Mouse (Mus musculus) right cerebral cortex, postnatal 10 days (tissue): ENCODE measurements around the gene Fndc3a.

Experiments used
- DNase-seq, 2 experiments: peaks; one replicate each; pipeline ENCODE4 v3.0.0; 2021; ENCODE audit warnings: low spot score in 2 of 2

Gene Fndc3a

DNA sequence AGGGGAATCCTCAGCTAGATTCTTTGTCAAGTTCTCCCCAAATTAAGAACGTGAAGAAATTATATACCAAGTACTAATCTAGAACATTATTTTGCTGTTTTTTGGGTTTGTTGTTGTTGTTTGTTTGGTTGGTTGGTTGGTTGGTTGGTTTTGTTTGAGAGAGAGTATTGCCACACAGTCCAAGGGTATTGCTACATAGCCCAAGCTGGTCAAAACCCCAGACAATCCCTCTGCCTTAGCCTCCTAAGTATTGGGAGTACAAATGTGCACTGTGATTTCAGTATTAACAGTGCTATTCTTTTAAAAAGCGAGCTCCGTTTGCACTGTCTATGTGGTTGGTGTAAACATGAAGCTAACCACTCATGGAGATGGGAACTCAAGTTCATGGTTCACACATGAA is 37.9 kb downstream of the Fndc3a start:
- DNase-seq = no peak

DNA sequence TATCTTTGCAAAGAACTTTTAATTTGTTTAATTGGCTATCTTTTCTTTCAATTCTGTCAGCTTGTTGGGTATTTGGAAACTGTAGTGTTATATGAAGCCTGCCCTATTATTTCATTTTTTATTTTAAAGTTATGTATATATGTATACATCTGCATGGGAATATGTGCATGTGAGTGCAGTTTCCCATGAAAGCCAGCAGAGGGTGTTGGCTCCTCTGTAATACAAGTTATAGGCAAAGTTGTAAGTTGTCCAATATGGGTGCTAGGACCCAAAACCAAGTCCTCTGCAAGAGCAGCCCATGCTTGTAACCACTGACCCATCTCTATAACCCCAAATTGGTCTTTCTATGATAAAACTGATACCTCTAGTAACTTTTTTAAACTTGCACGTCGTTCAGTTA is 38.8 kb downstream of the Fndc3a start:
- no peak for DNase-seq

DNA sequence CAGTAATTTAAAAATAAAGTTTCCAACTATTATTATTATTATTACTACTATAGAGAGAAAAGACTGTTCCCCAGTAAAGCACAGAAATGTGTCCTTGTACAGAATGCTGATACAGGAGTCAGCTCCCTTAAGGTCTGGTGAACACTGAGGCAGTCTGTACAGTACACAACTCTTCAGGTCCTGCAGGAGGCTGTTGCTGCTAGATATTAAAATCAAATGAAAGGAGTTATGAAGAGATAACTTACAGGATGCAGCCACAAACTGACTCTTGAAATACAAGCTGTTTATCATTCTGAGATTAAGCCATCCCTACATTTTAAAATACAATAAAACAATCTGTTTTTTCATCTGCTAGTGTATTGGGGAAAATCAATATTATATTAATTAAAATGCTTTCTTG is 60.5 kb downstream of the Fndc3a start:
- no peak for DNase-seq

DNA sequence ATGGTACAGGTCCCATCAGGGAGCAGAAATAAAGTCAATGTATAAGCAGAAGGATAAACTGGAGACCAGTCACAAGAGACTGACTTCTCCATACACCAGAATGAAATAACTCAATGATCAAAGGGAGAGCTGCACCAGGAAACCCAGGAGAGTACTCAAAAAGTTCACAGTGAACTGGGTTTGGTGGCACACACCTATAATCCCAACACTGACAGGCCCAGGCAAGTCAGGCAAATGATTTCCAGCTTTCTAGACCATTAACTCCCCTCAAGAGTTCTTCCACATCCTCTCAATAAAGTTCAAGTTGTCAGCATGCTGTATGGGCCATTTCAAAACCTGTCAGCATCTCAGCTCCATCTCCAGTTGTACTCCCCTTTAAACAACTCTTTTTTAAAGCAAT is 64.3 kb downstream of the Fndc3a start:
- DNase-seq = no peak

DNA sequence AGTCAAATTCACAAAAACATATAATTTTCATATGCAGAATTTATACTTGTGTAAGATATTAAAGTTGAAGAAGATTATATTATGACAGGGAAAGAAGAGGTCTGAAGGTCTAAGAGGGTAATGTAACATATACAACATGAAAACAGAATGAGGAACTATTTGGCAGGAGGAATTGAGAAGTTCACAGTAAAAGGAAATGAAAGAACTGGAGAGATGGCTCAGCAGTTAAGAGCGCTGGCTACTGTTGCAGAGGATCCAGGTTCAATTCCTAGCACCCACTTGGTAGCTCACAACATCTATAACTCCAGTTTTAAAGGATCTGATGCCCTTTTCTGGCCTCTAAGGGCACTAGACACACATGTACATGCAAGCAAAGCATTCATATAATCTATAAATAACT is 65.2 kb downstream of the Fndc3a start:
- no peak for DNase-seq

DNA sequence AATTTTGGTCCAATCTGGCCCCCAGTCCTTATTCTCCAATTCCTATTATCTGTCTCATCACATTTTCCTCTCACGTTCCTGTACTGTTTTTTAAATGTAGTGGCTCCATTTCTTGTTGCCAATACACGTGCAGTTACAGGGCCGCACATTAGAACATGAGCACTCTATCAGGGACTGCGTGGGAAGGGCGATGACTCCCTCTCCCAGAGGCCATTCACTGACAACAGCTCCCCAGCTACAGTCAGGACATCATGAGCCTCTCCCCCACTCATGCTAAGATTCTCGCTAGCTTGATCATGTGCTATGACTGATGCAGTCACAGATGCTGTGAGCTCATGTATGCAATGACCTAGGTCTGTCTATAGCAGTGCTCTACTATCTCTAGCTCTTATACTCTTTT is 71.3 kb downstream of the Fndc3a start:
- DNase-seq = no peak

DNA sequence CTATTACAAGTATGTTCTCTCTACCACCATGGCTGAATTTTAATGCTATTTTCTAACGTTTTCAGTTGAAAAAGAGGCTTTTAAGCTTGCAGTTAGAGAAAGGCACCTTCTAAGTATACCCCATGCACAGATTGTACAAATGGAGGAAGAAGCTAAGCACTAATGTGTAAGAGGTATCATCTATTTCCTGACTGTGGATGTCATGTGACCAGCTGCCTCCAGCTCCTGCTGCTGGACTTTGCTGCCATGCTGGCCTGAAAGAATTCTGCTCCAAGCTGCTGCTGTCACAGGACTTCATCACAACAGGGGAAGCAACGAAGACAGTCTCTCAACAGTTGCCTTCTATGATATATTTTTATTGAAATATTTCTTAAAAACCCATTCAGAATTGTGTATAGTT is 76.2 kb downstream of the Fndc3a start:
- DNase-seq = no peak

DNA sequence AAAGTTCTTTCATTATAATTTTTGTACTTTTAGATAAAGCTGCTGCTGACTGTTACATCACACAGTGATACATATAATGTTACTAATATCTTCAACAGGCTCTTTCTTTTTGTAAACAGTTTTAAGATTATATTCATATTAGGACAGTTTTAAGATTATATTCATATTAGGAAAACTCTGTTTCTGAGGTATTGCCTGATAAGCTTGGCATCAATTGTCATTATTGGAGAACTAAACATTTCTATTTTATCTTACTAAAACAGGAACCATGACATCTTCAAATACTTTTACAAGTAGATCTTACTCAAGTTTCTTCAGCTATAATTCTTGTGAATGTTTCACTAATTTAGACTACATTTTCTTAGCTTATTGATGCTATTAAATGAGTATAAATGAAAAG is 84.4 kb downstream of the Fndc3a start:
- DNase-seq = no peak

DNA sequence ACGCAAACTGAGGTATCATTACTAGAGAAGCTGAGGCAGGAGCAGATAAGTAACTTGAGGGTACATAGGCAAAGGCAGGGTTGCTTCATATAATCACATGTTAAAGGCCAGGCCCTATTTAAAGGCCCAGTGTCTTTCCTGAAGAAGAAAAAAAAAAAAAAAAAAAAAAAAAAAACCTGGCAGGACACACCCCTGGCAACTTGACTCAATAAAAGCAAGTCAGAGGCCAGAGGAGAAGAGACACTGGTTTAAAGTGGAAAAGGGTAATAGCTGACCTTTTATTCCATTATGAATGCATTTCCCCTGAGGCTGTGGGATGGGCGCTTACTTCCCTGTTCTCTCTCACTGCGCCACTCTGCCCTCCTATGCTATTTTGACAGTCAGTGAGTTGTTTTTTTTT is 105.7 kb downstream of the Fndc3a start:
- no peak for DNase-seq

DNA sequence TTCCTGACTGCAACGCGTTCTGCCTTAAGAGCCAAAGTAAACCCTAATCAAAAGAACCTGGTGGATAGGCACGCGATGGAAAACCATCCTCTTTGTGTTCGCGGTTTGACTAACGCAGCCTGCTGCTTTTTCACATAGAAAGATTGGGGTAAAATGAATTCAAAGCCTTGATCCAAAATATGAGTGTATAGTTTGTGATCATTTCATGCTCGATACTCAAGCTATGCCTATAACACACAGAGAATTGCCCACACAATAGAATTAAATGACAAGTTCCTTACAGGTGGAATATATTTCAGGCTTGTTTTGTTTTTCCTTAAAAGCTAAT is 106.6 kb downstream of the Fndc3a start:
- DNase-seq = no peak

DNA sequence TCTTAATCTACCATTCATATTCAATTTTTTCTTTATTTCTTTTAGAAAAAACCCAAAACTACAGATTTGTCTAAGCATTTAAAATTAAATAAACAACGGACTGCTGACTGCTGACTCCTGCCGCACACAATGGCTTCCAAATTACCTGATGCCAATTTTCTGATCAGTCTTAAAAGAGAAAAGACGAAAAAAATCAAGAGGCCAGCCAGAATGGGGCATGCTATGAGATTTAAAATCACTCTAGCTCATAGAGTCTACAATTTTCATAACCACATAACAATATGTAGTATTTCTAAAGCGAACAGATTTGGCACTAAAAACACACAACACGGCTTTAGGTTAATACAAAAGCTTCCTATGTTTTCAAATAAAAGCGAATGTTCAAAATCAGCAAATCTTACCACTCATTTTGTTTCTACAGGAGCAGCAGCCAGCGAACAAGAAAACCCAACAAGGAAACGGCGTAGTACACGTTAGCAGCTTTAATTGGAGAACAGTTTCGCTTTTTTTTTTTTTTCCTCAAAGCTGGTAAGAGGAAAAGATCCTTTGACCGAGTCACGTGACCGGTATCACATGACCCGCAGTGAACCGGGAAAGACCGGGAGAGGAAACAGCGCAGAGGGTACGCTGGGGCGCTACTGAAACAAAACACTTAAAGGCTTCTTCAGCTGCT is 107.1 kb downstream of the Fndc3a start:
- peak; percentile 95 to 96 for DNase-seq

DNA sequence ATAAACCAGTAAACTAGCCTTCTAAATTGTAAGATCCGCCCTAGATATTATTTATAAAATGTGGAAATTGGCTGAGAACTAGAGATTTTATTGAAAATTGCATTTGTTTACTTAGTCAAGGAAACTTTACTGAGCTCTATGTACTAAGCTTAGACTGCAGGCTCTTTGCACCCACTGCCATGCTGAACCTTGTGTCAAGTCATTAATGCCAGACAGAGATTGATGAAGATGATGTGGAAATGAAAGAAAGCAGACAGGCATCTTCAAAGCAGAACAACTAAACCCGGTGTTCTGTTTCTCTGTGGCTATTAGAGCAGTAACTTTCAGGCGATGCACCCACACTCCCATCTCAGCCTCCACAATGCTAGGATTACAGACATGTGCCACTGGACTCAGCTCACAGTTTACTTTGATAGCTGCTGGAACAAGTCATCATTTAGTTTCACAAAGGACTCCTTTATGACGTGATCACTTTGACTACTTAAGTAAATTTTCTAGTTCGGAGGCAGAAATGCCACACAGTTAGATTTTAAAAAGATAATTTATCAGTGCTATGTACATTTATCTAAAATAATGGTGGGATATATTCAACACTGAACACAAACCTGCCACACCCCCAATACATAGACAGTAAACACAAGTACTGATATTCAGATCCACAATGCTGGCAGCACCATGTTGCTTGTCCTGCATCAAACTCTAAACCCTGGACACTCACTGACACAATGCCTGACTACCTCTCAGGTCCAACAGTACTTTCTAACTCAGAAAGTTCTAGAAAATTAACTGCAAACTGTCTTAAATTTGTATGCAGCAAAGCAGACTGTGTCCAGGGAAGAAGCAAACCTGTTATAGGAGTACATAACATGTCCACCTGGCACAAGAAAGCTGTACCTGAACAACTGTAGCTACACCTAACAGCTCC is 108.2 kb downstream of the Fndc3a start:
- DNase-seq = no peak

DNA sequence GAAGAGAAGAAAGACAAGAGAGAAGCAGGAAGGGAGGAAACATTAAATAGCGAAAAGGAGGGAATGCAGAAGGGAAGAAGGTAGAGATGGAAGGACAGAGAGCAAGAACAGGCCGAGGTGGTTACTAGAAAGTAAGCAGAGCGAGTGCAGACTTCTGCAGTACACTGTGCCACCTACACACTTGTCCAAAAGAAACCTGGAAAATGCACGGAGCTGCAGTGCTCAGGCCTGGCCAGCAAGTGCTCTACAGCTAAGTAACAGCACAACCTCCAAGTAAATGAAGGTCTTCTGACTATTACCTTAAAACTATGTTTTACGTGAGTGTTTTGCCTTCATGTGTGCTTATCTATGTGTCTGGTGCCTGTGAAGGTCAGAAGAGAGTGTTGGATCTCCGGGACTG is 109.4 kb downstream of the Fndc3a start:
- DNase-seq = no peak

DNA sequence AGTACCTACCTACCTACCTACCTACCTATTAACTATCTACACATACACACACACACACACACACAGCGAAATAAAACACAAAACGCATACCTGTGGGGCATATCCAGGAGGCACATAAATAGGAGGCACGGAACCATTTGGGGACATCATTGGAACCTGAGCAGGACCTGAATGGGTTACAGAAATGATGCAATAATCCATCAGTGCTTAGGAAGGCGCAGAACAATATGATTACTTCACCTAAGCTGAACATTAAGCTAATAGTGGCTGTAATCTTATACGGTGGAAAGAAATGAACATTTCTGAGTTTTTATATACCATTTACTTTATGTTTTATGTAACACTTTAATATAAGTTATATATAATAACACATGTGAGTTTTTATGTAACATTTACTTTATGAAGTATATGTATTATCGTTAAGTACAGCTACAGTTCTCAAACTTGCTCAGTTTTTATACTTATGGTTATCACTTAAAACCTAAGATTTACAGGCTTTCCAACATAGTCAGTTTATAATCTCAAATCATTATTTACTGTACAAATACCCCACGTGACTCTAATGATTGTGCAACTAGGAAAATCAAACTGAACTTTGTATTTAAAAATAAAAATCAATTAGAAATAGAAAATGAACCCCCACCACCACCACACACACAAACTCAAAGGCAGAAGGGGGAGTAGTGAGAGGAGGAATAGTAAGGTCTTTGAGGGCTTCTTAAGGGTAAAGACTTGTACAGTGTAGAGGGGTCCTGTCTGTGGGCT is 110.6 kb downstream of the Fndc3a start:
- no peak for DNase-seq

DNA sequence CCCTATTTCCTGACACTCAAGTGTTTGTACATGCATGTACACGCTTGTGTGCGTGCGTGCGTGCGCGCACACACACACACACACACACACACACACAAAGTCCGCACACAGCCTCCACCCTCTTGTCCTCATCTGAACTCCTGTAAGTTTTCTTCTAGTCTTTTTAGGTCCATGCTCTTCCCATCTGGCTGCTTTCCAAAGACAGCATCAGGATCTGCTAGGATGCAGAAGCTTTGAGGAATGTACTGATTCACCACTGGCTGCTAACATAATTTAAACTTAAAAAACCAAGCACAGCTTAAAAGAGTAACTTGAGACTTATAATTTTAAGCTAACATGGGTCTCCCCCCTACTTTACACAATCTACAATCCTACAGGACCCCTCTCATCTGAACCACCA is 115.6 kb downstream of the Fndc3a start:
- DNase-seq = no peak

DNA sequence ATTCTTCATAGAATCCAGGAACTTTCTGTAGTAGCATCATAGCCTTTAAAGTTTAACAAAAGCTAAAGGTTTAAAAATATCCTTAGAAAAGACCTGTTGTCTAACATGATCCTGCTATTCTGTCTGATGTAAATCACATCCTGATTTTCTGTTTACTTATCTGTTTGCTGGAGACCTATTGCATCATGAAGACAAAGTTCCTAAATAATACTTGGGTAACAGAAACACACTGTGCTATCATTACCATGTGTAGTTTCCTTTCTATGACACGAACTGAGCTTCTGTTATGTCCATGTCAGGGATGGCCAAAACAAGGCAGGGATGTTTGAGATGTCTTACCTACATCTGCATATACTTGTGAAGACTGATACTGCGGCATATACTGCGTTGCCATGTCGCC is 120.4 kb downstream of the Fndc3a start:
- no peak for DNase-seq

DNA sequence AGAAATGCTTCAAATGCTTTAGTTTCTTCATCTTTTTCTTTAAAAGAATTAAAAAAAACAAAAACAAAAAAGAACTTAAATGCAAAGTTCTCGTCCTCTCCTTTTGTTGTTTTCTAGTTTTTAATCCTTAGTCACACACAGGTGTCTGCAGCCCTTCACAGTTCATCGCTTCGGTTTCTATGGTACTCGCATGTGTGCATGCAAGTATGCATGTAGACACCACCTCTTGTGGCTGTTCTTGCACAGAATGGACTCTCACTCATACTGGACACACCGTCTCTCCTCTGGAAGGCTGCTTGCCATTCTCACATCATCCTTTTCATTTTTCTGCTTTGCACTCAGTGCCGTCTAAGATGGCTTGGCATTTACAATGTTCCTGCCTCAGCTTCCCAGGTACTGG is 126.8 kb downstream of the Fndc3a start:
- no peak for DNase-seq

DNA sequence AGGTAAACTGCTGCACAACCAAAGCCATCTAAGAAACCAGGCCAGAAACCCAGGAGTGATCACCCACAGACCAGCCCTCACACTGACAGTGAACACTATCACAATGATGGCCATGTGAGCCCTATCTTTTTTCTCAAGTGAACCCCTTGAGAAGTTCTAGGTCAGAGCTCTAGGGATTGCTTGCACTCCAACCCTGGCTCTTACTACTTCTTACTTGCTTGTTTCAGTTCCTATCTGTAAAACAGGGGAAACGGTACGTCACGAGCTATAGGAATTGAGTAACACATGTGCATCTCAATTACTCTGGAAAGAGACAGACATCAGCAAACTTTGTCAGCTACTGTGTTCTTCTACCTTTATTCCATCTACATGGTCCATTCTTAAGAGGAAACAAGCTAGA is 128.8 kb downstream of the Fndc3a start:
- DNase-seq = no peak

DNA sequence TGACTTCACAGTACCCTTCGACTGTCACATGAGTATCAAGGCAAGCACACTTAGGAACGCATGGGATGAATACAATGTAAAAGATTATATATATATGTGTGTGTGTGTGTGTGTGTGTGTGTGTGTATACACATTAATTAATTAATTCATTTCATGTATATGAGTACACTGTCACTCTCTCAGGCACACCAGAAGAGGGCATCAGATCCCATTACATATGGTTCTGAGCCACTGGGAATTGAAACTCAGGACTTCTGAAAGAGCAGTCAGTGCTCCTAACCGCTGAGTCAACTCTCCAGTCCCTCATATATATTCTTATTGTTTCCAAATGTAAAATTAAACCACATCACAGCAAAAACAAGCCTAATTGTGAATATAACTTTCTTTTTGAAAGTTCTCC is 133.5 kb downstream of the Fndc3a start:
- no peak for DNase-seq

DNA sequence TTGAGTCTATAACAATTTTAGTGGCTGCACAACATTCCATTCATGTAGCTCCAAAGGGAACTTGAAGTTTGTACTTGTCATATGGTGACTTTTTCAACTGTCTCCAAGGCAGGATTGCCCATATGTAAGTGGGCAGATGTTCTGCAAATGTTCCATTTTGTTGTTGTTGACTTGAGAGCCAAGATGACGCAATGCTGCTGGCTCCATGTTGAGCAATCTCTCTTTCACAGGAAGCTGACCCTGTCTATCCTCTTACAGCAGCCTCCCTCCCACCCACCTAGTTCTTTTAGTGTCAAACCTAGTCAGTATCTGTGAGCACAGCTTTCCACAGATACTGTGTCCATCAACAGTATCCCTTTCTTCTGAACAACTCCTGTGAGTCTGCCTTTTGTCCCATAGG is 145.9 kb downstream of the Fndc3a start:
- no peak for DNase-seq

DNA sequence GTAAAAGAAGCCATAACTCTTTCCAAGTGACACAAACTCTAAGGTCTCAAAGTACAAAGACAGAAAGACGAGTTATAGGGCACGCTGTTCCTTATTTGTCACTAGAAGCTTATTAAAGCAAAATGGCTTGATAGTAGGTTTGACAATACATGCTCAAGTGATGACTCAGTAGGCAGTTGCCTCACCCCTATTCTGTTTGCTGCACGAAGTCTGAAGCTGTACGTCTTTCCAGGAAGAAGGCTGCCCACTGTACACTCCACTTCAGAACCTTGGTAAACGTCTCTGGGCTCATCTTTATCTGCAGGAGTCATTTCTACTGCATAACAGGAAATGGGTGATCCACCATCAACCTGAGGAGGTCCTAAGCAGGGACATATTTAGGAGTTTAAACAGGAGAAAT is 151.0 kb downstream of the Fndc3a start:
- DNase-seq = no peak

DNA sequence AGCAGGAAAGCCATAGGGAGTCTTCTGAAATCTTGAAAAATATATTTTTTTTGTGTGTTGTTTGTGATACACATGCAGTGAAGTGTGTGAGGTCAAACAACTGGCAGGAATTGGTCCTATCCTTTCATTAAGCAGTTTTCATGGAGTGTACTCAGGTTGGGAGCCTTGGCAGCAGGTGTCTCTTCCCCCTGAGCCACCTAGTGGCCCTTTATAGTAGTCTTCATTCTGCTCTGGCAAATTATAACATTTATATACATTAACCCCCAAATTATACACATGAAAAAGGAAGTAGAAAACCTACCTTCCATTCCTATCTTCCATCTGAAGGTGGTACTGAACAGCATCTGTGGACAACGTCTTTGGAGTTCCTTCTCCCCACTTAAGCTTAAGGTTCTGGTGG is 154.0 kb downstream of the Fndc3a start:
- DNase-seq = no peak
